Mouse (Mus musculus) liver, adult 2 months (tissue): Measurements from ENCODE around the gene Glb1l.

Experiments used
- CTCF ChIP-seq: fragments of 200-500 bp; IDR thresholded peaks from 2 replicates; pipeline ENCODE4 v1.5.1; 2011; ENCODE audit warnings: low read depth, low read length, control low read depth
- POLR2A ChIP-seq: fragments of 200-500 bp; IDR thresholded peaks from 2 replicates; pipeline ENCODE4 v1.6.1; 2011; ENCODE audit warnings: low read length, control low read depth; ENCODE audit not compliant: insufficient read depth; ENCODE audit errors: extremely low read depth

GRCm38 (mm10) chr1:75253849-75254624, 43.4 kb upstream of the Glb1l start:
- no peak for TF ChIP-seq POLR2A
- peak; percentile 73 for TF ChIP-seq CTCF
